Mouse (Mus musculus) heart, embryonic 14.5 days (tissue): Measurements from ENCODE around the gene BC030499. TPM values are rescaled to one million over a fixed set of nuclear protein-coding genes. Genes with fewer than 3 reads are reported as not detected.
A peak's percentile ranks its signal among the peaks of the same experiment; 100 is the strongest.

Source experiments
- ATAC-seq: fragments of 200-750 bp; cut with Nextera tagmentation; 2 replicates; pipeline ENCODE4 v1.8.0; 2017; ENCODE audit warnings: low read depth, moderate TSS enrichment; ENCODE audit not compliant: insufficient number of reproducible peaks, insufficient read depth, low FRiP score
- H3K27ac ChIP-seq, 2 experiments: fragments of 200-500 bp in 1 of 2; fragments of 300-500 bp in 1 of 2; sonication (generic) in 1 of 2; replicated peaks in 1 of 2; 2 replicates each; pipeline ENCODE4 v1.5.1; 2012 to 2014; ENCODE audit warnings: low read depth in 2 of 2, low read length in 2 of 2, control low read depth in 1 of 2, mild to moderate bottlenecking in 1 of 2, mixed read lengths in 1 of 2; ENCODE audit not compliant: control insufficient read depth in 1 of 2, insufficient read depth in 1 of 2
- H3K27me3 ChIP-seq: fragments of 300-500 bp; sonication (generic); 2 replicates; pipeline ENCODE4 v1.6.1; 2014; ENCODE audit warnings: mild to moderate bottlenecking, low read length, control low read depth; ENCODE audit not compliant: control insufficient read depth, insufficient read depth
- H3K36me3 ChIP-seq: fragments of 300-500 bp; sonication (generic); 2 replicates; pipeline ENCODE4 v1.6.1; 2014; ENCODE audit warnings: mild to moderate bottlenecking, control low read depth, low read length, mixed read lengths; ENCODE audit not compliant: control insufficient read depth, insufficient read depth
- H3K4me1 ChIP-seq, 2 experiments: fragments of 200-500 bp in 1 of 2; fragments of 300-500 bp in 1 of 2; sonication (generic) in 1 of 2; 2 replicates each; pipeline ENCODE4 v1.6.1; 2012 to 2014; ENCODE audit warnings: low read length in 2 of 2, control low read depth in 1 of 2, mixed read lengths in 1 of 2; ENCODE audit not compliant: control insufficient read depth in 2 of 2, insufficient read depth in 2 of 2
- H3K4me2 ChIP-seq: fragments of 300-500 bp; sonication (generic); 2 replicates; pipeline ENCODE4 v1.6.1; 2014; ENCODE audit warnings: mild to moderate bottlenecking, low read length
- H3K4me3 ChIP-seq, 2 experiments: fragments of 200-500 bp in 1 of 2; fragments of 300-500 bp in 1 of 2; sonication (generic) in 1 of 2; 2 replicates each; pipeline ENCODE4 v1.5.1; 2012 to 2014; ENCODE audit warnings: low read length in 2 of 2, mild to moderate bottlenecking in 2 of 2, control low read depth in 1 of 2, low read depth in 1 of 2, moderate library complexity in 1 of 2; ENCODE audit not compliant: control insufficient read depth in 1 of 2, insufficient read depth in 1 of 2
- H3K9ac ChIP-seq: fragments of 300-500 bp; sonication (generic); 2 replicates; pipeline ENCODE4 v1.6.1; 2014; ENCODE audit warnings: mild to moderate bottlenecking, low read length
- H3K9me3 ChIP-seq: fragments of 300-500 bp; sonication (generic); 2 replicates; pipeline ENCODE4 v1.6.1; 2016; ENCODE audit warnings: low read length, control low read depth; ENCODE audit not compliant: control insufficient read depth
- WGBS: fragments of 180-500 bp; shearing (Covaris S2); extraction: QIAGEN DNeasy Blood & Tissue Kit; methylation state at CpG from one replicate; pipeline ENCODE4 v1.1.7; 2014; 5-methylcytosine and 5-hydroxymethylcytosine counted together
- polyA plus RNA-seq: library from polyadenylated mRNA; unstranded; fragments of >200 nt; fragmentation: Nextera tagmentation; extraction: Ambion mirVana; gene quantifications from 2 replicates; pipeline ENCODE4 v1.2.1, GENCODE M21; 2014

The BC030499 gene
- polyA plus RNA-seq, 1 experiment from 2014 or later = 0.70 TPM

DNA sequence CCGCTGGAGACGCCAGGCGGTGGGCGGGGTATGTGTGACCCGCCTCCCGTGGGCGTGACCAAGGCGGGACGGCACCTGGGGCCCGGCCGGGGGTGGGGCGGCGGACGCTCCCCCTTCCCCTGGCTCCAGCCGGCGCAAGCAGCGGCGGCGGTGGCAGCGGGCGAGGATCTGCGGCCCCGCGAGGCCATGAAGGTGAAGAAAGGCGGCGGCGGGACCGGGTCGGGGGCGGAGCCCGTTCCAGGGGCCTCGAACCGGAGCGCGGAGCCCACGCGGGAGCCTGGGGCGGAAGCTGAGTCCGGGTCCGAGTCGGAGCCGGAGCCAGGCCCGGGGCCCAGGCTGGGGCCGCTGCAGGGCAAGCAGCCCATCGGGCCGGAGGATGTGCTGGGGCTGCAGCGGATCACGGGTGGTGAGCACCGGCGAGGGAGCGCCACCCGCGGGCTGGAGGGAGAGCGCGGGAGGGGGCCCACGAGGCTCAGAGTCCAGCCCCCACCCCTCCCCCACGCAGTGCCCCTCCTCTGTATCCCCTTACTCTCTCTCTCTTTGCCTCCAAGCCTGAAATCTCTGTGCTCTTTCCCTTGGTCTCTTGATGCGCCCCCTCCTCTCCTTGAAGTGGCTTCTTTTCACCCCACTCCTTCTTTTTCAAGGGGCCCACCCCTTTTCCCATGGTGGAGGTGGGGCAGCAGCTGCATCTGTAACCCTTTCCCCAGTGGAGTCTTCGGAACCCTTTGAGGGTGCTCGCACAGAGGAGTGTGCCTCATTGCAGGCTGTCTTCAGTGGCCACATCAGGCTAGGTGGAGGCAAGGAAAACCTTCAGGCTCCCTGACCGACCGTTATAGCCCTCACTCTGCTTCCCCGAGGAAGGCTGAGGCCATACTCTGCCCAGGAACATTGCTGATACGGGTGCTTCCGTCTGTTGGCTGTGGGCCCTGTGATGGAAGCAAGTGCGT is 53.0 kb downstream of the BC030499 start, which contains the start of gene Unc119:
Gene Unc119, plus strand, starts transcription at position 102 of the 947 bp plus-strand sequence.
- Histone ChIP-seq H3K36me3 (peaks cover 24% of the 10 kb centered on the region), H3K4me1 (peaks cover 17 to 31% of the 10 kb centered on the region in 2 experiments), H3K9ac (peak within 1 kb of the TSS; percentile 93), H3K27me3 (no peaks in the 10 kb centered on the region), H3K4me2 (peak within 1 kb of the TSS; percentile 94), H3K9me3 (no peaks in the 10 kb centered on the region), H3K4me3 (peak within 1 kb of the TSS; percentile 68 to 90), H3K27ac (peak within 1 kb of the TSS; percentile 64 to 80)
- peak; percentile 77 for ATAC-seq
- whole genome bisulfite sequencing = 1% methylated on average over 64 of the region's 66 CpGs

DNA sequence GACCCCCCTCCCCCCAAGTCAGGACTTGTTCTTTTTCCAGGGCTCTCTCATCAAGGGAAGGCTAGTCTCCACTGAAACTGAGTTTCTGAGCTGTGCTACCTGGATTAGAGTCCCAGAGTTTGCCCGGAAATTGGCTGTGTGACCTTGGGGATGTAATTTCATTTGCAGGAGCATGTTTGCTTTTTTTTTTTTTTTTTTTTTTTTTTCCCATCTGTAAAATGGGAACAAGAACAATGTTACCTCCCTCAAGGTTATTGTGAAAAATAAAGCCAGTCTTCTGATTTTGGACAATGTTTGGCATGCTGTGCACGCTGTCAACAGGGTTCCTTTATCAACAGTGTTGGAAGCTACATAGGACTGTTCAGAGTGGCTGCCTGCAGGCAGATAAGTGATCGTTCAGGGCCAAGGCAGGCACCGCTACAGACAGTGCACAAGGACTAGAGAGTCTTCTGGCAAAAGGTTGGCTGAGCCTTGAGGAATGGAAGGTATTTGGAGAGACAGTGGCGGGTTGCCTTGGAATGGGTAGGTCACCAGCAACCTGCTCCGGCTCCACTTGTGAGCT is 53.8 kb downstream of the BC030499 start:
- no peaks in the 10 kb centered on the region for H3K27me3 ChIP-seq
- no peaks in the 10 kb centered on the region for H3K9me3 ChIP-seq
- peak overlapping the region; percentile 64 to 80 for H3K27ac ChIP-seq
- H3K36me3 ChIP-seq = peaks cover 24% of the 10 kb centered on the region
- peak overlapping the region; percentile 68 to 90 for H3K4me3 ChIP-seq
- H3K9ac ChIP-seq = peak overlapping the region; percentile 93
- 40% methylated on average over 6 of the region's 6 CpGs for WGBS
- peaks cover 19 to 34% of the 10 kb centered on the region in 2 experiments for H3K4me1 ChIP-seq
- no peak for ATAC-seq
- H3K4me2 ChIP-seq = peak overlapping the region; percentile 94

DNA sequence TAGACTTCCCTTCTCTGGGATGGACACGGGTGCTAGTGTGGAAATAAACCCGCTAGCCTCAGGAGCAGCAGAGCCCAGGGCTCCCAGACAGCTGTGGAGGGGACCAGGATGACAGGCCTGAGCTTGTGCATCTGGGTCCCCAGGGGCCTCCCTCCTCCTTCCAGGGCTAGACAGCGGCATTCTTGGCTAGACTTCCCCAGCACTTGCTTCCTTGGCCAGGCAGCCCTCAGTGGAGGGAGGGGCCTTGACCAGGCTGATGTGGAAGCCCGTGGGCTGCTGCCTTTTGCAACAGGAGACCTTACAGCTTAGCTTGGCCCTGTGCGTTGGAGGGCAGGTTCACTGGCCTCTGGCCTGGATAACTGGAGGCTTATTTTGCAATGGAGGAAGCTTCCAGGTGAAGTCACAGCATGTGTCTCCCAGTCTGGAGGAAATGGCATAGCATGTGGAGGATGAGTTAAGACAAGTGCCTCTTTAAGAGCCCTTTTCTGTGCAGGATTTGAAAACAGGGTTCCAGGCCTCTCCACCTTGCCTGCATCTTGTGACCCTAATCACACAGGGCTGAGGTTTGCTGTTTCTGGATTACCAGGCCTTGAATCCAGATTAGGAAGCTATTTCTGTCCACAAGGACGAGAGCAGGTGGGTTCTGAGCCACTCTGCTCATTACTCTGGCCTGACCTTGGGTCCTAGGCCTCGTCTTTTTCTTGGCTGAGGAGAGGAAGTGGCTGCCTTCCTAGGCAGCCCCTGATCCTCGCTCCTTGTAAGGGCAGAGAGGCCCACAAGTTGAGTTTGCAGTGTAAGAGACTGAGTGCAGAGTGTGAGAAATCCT is 54.5 kb downstream of the BC030499 start:
- peak overlapping the region; percentile 50; the same call in 1 of the 2 replicates for H3K9ac ChIP-seq
- H3K9me3 ChIP-seq = no peaks in the 10 kb centered on the region
- ATAC-seq = 0 out of 2 replicates have a peak, but pooled peaks have one; percentile 4
- peak overlapping the region; percentile 94 for H3K4me2 ChIP-seq
- peak overlapping the region in 1 of 2 experiments; percentile 90; a peak in 1 of 4 replicates for H3K4me3 ChIP-seq
- H3K27ac ChIP-seq = peak overlapping the region; percentile 47 to 57; a peak in 3 of 4 replicates
- peaks cover 23 to 41% of the 10 kb centered on the region in 2 experiments for H3K4me1 ChIP-seq
- no peaks in the 10 kb centered on the region for H3K27me3 ChIP-seq
- 36% methylated on average over 8 of the region's 8 CpGs for WGBS
- peaks cover 18% of the 10 kb centered on the region for H3K36me3 ChIP-seq

DNA sequence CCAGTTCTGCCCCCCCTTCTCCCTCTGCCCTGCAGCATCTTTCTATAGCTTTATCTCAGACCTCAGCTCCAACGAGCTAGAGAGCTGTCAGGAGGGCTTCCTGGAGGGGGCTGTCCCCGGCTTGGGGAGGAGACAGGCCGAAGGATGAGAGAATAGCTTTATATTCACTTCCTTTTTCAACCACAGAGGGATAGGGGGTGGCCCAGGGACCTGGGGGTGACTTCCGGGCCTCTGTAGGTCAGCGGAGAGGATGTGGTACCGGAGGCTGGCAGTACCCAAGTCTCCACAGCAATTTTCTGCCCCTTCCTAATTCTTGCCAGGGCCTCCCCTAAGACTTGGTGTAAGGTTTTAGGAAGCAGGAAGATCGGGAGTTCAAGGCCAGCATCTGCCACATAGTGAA is 55.2 kb downstream of the BC030499 start:
- Histone ChIP-seq H3K27ac (peak overlapping the region; percentile 47 to 57; a peak in 2 of 4 replicates), H3K4me1 (peaks cover 23 to 43% of the 10 kb centered on the region in 2 experiments), H3K4me2 (peak overlapping the region; percentile 94; the same call in 1 of the 2 replicates), H3K9ac (peak overlapping the region; percentile 50; the same call in 1 of the 2 replicates), H3K36me3 (peaks cover 16% of the 10 kb centered on the region), H3K4me3 (no peak overlapping the region), H3K27me3 (no peaks in the 10 kb centered on the region), H3K9me3 (no peaks in the 10 kb centered on the region)
- ATAC-seq = no peak
- 61% methylated on average over 7 of the region's 7 CpGs for WGBS

Other genes starting within 250 kb of the BC030499 start
- gene Eral1, start 210.5 kb upstream of the BC030499 start, polyA plus RNA-seq = 23.9 and 25.7 TPM in 2 replicates
- 17.0 and 19.4 TPM in 2 replicates for gene Fam222b, start 196.2 kb upstream of the BC030499 start, polyA plus RNA-seq
- gene Traf4, start 125.3 kb upstream of the BC030499 start, polyA plus RNA-seq = 18.5 and 25.6 TPM in 2 replicates
- 11.5 and 12.4 TPM in 2 replicates for gene Nek8, start 114.2 kb upstream of the BC030499 start, polyA plus RNA-seq
- 14.7 and 16.1 TPM in 2 replicates for gene Tlcd1, start 114.1 kb upstream of the BC030499 start, polyA plus RNA-seq
- 968 and 1,084 TPM in 2 replicates for gene Rpl23a, start 107.3 kb upstream of the BC030499 start, polyA plus RNA-seq
- 57.1 and 61.8 TPM in 2 replicates for gene Rab34, start 102.4 kb upstream of the BC030499 start, polyA plus RNA-seq
- gene Proca1, start 97.4 kb upstream of the BC030499 start, polyA plus RNA-seq = 2.4 and 2.9 TPM in 2 replicates
- 65.2 and 75.8 TPM in 2 replicates for gene Sdf2, start 45.1 kb upstream of the BC030499 start, polyA plus RNA-seq
- 13.8 and 15.5 TPM in 2 replicates for gene Supt6, start 44.9 kb upstream of the BC030499 start, polyA plus RNA-seq
- 71.3 and 72.5 TPM in 2 replicates for gene 2610507B11Rik, start 29.1 kb upstream of the BC030499 start, polyA plus RNA-seq
- 23.6 and 25.0 TPM in 2 replicates for gene Spag5, start 10.7 kb downstream of the BC030499 start, polyA plus RNA-seq
- gene Aldoc, start 32.1 kb downstream of the BC030499 start, polyA plus RNA-seq = 28.2 and 30.3 TPM in 2 replicates
- 51.3 and 55.7 TPM in 2 replicates for gene Pigs, start 37.6 kb downstream of the BC030499 start, polyA plus RNA-seq
- gene Unc119, start 52.6 kb downstream of the BC030499 start, polyA plus RNA-seq = 38.6 and 43.0 TPM in 2 replicates
- not detected in 2 replicates for gene Foxn1, start 95.7 kb downstream of the BC030499 start, polyA plus RNA-seq
- gene Slc13a2, start 131.4 kb downstream of the BC030499 start, polyA plus RNA-seq = not detected in 2 replicates
- 6.2 and 8.1 TPM in 2 replicates for gene Slc46a1, start 174.9 kb downstream of the BC030499 start, polyA plus RNA-seq
- gene Sarm1, start 206.9 kb downstream of the BC030499 start, polyA plus RNA-seq = 0.11 TPM in 1 of 2 replicates, not detected in the other
- gene Vtn, start 208.2 kb downstream of the BC030499 start, polyA plus RNA-seq = 0.15 and 0.34 TPM in 2 replicates
- not detected in 2 replicates for gene Sebox, start 212.6 kb downstream of the BC030499 start, polyA plus RNA-seq
- gene Tmem199, start 221.3 kb downstream of the BC030499 start, polyA plus RNA-seq = 41.2 and 44.4 TPM in 2 replicates
- 155 and 161 TPM in 2 replicates for gene Poldip2, start 221.4 kb downstream of the BC030499 start, polyA plus RNA-seq
- gene Tnfaip1, start 245.5 kb downstream of the BC030499 start, polyA plus RNA-seq = 77.6 and 77.9 TPM in 2 replicates
- 104 and 112 TPM in 2 replicates for gene Ift20, start 245.5 kb downstream of the BC030499 start, polyA plus RNA-seq